Mouse (Mus musculus): Measurements from ENCODE around the gene Slc35g3.
A peak's percentile ranks its signal among the peaks of the same experiment; 100 is the strongest.

Gene Slc35g3

DNA sequence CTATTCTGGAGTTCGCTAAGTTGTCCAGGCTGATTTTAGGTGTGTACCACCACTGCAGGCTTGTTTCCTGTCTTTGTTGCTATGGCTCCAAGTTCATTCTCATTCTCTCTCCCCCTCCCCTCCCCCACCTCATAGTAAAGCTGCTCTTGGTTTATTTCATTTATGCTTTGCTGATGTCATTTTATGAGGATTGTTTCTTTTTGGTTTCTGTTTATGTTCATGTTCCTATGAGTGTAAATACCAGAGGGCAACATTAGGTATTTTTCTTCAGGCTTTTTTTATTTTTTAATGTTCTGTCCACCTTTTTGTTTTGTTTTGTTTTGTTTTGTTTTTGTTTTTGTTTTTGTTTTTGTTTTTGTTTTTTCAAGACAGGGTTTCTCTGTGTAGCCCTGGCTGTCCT lies at the start of gene Slc35g3:
Gene Slc35g3, minus strand, starts transcription at position 101 of the 400 bp plus-strand sequence.
- peak; percentile 26 for DNase-seq (ENCODE audit: low read depth, low spot score)

DNA sequence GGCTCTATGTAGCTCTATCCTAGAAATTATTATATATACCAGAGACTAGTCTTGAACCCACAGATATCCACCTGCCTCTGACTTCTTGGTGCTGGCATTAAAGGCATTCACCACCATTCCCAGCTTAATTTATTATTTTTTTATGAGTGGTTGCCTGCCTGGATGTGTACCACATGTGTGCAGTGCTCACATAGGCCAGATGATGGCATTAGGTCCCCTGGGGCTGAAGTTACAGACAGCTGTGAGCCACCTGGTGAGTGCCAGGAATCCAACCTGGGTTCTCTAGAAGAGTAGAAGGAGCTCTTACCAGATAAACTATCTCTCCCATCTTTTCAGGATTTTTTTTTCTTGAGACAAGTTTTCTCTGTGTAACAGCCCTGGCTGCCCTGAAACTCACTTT lies 48.5 kb upstream of the Slc35g3 start:
- no peak for DNase-seq (ENCODE audit: low read depth, low spot score)

DNA sequence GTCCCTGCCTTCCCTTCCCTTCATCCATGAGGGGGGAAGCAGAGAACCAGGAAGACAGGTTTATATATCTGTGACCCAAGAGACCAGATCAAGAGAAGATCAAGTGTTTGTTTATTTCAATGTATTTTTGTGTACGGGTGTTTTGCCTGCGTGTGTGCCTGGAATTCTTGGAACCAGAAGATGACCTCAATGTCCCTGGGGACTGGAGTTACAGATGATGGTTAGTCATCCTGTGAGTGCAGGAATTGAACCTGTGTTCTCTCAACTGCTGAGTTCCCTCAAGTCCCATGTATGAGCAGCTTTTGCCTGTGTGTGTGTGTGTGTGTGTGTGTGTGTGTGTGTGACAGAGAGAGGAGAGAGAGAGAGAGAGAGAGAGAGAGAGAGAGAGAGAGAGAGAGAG lies 45.9 kb upstream of the Slc35g3 start:
- no peak for DNase-seq (ENCODE audit: low read depth, low spot score)

DNA sequence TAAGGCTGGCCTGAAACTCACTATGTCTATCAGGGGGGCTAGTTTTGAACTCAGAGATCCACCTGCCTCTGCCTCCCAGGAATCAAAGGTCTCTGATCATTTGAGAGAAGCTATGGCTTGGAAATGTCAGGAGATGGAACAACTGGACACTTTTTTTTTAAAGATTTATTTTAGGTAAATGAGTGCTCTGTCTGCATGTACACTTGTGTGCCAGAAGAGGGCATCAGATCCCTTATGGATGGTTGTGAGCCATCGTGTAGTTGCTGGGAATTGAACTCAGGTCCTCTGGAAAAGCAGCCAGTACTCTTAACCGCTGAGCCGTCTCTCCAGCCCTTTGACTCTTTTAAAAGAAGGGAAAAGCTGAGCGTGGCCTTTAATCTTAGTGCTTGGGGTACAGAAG lies 44.6 kb upstream of the Slc35g3 start:
- DNase-seq (ENCODE audit: low read depth, low spot score), result no peak

DNA sequence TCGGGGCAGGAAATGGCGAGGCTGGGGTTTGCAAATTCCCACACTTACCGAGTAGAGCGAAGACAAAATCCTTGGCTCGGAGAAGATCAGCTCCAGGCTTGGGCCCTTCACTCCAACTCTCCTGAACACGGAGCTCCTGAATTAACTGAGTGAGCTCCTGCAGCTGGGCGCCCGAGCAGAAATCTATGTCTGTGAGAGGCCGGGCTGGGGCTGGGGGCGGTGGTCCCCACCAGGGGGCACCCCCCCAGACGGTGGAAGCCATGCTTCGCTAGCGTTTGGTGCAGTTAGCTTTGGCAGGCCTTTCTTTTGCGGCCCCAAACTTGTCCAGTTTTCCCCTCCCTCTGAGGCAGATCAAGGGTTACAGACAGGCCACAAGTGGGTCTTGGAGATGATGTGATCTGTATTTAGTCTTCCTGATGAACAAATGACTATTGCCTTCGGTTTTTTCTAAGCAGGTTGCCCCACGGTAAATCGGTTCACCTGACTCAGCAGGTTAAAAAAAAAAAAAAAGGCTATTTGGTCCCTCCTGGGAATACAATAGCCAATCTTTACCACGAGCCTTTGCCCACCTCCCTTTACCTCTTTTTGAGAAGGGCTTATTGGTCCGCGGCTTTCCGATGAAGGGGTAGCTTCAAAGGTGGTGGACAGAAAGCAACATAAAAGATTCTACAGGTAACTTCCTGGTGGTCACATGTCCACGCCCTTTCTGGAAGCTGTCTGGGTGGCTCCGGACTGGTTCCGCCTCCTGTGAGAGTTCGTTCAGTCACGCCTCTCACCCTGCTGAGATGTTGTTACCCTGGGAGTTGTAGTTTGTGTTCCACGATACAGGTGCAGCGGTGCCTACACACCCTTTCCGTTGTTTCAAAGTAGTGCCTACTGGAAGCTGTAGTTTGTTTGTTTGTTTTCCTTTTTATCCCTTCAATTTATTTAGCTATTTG lies 43.5 kb upstream of the Slc35g3 start, which contains the start of gene Tmem102:
Gene Tmem102, minus strand, starts transcription at position 653 of the 938 bp plus-strand sequence.
- no peak for DNase-seq (ENCODE audit: low read depth, low spot score)

DNA sequence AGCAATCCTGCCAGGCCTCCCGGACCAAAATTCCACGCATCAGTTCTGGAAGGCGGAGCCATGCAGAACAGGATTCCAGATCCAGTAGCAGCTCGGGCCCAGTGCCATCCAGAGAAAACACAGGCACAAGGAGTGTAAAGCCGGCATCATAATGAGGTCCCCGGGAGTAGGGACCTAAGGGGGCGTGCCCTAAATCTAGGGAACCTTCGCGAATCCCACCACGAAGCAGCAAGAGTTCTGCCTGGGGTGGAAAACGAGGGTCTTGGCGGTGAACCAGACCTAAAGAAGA lies 42.8 kb upstream of the Slc35g3 start:
- DNase-seq (ENCODE audit: low read depth, low spot score), result no peak

DNA sequence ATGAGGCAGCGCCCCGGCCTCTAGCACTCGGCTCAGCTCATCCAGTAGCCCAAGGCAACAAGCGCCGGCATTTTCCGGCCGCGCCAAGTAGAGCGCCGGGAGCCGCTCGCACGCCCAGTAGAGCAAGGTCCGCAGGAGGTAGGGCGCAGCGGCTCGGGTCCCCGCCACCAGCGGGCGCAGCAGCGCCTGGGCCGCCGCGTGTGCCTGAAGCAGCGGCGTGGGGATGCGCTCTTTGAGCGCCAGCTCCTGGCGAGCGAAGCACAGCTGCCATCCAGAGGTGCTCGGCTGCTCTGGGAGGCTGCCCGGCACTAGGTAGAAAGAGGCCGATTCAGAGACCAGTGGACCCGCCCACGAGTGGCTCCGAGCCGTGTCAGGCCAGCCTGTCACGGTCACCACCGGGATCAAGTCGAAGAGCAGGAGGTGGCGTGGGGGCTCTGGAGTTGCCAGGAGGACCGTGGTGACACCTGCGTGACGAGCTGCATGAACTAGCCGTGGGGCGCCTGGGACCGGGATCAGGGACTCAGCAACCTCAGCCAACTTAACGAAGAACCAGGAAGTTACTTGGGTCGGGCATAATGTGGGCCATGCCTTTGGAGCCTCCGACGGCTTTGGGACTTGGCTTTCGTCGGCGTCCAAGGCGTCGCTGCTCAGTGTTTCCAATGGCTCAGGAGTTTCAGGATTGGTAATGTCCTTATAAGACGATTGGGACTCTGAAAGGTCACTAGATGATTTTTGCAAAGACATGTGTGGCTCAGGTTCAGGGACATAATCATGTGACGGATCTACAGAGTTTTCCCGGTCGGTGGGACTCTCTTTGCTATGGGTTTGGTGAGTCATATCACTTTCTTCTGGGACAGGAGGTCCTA lies 42.3 kb upstream of the Slc35g3 start:
- DNase-seq (ENCODE audit: low read depth, low spot score), result peak; percentile 85

DNA sequence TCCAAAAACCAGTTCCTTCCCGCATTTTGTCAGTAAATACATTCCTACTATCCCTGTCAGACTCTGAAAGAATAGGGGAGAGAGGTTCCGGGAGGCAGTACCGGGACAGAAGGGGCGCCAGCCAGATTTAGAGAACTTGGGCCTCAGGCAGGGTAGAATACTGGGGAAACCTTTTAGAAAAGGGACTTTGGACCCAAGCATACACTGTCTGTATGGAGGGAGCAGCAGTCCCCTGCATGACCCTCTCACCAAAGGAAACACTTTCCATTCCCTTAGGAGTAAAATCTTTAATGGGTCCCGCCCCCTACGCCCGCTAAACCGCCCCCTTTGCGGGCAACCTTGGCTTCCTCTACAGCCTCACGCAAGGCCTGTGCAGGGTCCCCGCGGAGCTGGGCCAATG lies 41.6 kb upstream of the Slc35g3 start:
- no peak for DNase-seq (ENCODE audit: low read depth, low spot score)

DNA sequence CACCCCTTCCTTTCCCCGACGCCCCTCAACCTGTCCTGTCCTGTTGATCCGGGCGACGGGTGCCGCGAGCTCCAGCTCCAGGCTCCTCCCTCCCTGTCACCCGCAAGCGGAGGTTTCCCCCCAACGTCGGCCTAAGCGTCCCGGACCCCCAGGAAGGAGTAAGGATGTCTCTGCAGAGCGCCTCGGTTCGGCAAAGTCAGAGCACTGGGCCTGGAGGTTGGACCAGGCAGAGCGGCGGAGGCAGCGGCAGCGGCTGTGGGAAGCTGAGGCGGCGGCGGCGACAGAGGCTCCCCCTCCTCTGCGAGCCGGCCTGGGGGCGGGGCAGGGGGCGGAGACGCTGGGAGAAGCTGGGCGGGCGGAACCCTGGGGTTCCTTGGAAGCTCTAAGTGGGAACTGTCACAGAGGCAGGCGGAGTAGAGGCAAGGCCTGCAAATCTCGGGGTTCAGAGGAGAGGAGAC lies 40.9 kb upstream of the Slc35g3 start:
- DNase-seq (ENCODE audit: low read depth, low spot score), result peak; percentile 82

DNA sequence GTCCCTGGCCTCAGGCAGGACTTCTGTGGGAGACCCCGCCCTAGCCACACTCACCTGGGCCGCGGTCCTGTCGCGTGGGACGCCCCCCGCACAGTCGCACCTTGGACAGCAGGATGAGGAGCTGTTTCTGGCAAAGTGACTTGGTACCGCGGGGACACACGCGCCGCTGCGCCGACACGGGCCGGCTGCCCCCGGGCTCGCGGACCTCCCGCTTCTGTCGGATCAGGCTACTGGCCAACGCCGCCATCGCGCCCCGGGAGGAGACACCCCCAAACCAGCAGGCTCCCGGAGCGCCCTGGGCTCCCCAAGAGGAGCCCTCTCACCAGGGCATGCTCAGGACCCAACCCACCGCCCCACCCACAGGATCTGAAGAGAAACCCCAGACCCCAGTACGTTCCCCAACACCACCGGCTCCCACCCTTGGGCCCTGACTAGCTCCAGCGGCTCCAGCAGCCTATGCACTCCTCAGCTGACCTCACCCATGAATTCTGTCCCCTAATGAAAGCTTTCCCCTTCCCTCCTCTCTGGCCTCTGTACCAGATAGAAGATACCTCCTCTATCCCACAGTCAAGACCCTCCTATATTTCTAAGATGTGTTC lies 39.7 kb upstream of the Slc35g3 start, which contains the start of gene Fgf11:
Gene Fgf11, minus strand, starts transcription at position 479 of the 599 bp plus-strand sequence.
- peak; percentile 28 for DNase-seq (ENCODE audit: low read depth, low spot score)

DNA sequence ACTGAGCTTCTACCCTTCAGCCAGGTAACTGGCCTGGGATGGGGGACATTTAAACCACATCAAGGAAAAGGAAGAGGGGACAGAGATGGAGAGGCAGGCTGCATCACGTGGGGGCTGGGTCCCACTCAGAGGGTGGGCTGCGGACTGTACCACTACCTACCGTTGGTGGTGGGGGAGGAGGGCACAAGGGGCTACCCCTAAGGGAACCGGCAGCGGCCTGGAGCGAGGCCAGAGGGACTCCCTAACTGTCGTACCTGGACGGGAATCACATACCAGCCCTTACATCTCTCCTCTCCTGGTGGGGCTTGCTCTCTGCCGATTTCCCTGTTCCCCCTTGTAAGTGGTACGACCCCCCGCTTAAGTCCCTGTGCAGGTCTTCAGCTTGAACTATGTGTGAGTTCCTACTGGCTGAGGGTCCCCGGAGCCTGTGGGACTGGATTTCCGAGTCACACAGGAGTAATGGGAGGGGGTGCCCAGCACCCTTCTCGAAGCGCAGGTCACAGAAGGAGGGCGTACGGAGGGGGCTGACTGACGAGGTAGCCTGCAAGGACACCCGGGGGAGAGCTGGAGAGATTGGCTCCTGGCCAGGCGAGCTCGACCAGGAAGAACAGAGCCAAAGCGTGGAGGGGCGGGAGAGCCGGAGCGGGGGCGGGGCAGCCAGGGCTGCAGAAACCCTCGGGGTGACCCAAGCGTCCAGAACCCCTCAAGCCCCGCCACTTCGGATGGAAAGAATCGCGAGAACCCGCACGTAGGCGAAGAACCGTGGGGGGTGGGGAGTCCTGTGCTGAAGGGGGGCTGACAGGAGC lies 38.8 kb upstream of the Slc35g3 start:
- DNase-seq (ENCODE audit: low read depth, low spot score), result peak; percentile 27

DNA sequence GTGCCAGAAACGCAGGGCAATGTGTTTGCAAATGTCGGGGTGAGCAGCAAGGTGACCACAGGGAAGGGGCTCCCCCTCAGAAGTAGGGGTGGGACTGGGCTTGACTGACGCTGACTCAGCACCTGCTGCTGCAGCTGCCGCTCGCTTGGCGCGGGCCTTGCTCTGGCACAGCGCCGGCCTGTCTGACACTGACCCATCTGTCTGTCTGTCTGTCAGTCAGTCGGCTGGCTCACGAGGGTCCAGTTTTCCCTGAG lies 38.3 kb upstream of the Slc35g3 start:
- DNase-seq (ENCODE audit: low read depth, low spot score), result peak; percentile 36

DNA sequence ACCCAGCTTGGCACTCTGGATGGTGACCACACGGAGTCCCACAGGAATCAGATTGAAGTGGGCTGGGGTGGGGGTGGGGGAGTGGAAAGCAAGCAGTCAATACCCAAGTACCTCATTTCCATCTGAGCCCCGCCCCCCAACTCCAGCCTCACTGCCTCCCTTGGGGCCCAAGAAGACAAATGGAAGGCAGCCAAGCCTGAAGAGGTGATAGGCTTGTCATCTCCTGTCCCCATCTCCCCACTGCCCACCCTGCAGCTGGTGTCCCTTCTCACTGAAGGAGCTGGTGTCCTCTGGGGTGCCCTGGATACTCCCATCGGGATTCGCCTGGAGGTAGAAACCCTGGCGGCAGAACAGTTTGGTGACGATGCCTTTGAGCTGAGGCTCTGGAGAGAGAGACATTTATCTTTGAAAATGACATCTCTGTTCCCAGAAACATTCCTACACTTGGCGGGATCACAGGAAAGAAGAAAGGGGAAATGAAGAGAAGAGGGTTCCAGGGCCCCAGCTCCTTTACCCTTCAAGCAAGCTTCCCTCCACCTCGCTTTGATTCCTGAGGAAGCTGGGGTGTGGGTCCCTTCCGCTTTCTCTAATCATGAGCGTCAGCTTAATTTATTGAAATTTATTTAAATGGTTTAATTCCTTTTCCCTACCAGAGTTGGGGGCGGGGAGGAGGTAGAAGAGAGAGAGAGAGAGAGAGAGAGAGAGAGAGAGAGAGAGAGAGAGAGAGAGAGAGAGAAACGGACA lies 37.8 kb upstream of the Slc35g3 start:
- no peak for DNase-seq (ENCODE audit: low read depth, low spot score)

DNA sequence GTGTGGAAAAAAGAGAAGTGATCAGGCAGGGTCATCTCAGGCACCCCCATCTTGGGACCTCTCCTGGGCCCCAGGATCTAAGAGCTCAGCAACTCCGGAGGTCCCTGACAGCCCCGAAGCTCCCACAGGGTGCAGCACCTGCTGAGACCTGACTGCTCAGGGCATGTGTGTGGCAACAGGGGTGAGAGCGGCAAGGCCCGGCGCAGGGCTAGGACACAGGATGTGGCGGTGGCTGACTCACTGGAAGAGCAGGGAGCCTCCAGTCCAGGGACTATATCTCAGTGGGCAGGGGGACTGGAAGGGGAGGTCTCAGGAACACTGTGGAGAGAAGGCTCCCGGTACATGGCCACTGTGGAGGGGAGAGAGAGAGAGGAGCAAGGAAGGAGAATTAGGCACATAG lies 36.2 kb upstream of the Slc35g3 start:
- no peak for DNase-seq (ENCODE audit: low read depth, low spot score)

DNA sequence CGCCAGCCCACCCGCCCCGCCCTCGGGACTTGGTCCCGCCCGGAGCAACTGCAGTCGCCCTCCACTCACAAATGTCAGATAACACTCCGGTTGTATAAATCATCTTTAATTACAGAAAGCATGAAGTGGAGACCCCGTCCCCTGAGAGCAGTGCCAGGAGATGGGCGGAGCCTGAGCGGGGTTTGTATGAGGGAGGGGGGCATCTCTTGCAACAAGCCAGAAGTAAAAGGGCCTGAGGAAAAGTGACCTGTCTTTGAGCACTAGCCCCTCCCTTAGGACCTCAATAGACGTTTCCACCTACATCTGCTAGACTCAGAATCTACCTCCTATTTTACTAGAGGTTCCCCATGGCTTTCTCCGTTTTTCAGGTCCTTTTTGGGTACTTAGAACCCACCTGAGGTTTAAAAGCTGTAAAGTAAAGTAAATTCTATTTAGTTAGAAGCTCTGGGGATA lies 34.2 kb upstream of the Slc35g3 start:
- peak; percentile 42 for DNase-seq (ENCODE audit: low read depth, low spot score)

DNA sequence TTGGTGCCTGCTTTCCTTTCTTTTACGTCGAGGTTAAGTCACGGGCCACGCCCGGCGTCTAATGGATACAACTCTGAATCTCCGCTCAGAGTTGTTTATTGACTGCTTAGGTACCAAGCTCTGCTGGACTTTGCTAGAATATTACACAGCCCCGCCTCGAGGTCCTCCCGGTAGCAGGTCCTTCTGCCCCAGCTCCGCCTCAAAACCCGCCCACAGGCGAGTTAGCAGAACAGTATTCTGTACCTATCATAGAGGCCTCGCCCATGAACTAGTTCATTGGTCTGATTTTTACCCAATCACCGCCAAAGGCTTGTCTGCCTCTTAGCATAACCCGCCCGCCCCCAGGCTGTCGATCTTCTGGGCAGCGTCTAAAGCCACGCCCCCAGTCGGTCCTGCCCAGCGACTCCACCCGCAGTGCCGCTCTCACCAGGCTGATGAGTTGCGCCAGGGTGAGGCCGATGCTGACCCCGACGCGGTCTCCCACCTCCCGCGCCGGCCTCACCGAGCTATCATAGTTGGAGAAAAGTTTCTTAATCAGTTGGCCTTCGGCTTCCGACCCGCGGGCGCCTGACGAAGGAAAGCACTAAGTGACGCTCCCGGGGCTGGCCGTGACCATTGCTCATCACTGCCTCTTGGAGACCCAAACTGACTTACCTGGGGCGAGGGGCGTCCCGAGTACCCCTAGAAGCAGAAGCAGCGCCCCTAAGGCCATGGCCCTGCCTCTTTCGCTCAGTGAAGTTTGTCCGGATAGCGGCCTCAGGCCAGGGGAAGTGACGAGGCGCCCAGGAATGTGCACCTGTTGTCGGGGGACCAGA lies 33.6 kb upstream of the Slc35g3 start, which contains the start of gene Chrnb1:
Gene Chrnb1, minus strand, starts transcription at position 776 of the 815 bp plus-strand sequence.
- peak; percentile 95 for DNase-seq (ENCODE audit: low read depth, low spot score)

DNA sequence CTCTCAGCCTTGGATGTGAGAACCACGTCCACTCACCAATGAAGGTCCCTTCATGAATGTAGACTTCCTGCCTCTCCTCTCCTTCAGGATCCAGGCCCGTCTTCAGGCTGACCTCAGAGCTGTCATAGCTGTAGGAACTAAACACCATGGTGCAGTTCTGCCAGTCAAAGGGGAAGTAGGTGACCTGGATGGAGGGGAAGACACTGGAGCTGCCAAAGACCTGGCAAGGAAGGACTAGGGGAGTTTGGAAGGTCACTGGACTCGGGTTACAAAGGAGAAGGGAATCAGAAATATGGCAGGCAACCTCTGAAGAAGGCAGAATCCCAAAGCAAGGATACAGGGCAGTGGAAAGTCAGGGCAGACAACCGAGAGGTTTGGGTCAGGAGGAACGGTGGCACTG lies 31.7 kb upstream of the Slc35g3 start:
- no peak for DNase-seq (ENCODE audit: low read depth, low spot score)

DNA sequence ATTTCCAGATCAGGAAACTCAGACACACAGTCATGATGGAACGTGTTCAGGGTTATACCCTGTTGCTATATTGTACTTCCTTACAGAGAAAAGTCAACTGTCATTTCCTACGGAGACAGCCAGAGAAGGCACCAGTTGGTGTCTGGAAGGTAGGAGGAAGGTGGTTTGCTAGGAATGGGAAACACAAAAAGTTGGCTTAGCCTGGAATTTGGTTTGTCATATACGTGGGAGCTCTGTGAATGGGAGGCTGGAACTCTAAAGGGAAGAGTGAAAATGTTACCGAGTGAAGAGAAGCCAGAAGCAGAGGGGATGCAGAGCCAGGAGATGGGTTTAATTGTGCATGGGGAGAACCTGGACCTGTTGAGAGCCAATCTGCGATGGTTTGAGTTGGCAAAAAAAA lies 29.7 kb upstream of the Slc35g3 start:
- no peak for DNase-seq (ENCODE audit: low read depth, low spot score)

DNA sequence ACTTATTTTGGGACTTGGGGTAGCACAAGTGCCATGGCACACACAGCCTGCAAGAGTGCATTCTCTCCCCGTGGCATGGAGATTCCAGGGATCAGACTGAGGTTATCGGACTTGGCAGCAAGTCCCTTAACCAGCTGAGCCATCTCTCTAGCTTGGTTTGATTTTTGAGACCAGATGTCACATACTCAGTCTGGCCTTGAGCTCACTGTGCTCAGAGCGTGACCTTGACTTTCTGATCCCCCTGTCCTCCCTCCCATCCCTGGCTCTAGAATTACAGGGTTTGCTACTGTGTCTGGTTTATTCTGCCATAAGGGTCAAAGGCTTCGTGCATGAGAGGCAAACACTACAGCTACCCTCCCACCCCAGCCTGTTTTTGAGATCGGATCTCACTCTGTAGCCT lies 27.7 kb upstream of the Slc35g3 start:
- DNase-seq (ENCODE audit: low read depth, low spot score), result no peak

DNA sequence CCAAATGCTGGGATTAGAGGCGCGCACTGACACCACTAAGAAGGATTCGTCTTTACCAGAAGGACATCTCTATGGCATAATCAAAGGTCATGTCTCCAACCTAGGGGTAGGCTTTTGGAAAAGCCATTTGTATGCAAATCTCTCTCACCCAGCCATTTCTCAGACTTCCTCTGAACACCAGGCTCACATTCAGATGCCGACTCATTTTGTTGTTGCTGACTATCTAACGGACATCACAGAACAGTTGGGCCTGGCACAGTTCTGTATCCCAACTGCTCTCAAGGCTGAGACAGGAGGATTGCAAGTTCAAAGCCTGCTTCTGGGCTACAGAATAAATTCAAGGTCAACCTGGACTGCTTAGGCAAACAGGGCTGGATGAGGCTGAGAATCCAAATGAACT lies 25.5 kb upstream of the Slc35g3 start:
- DNase-seq (ENCODE audit: low read depth, low spot score), result no peak

All from CD4-positive, CD25-positive, alpha-beta regulatory T cell, adult 2 months (primary cell).